Mouse (Mus musculus): ENCODE results near the gene Wbp1. TPM values are rescaled to one million over a fixed set of nuclear protein-coding genes. Genes with fewer than 3 reads are reported as not detected.
"Not testable (repeated sequence)": the region's sequence is repeated elsewhere in the genome, so short reads cannot be mapped to it uniquely, and the experiment has no call there.

The Wbp1 gene
- polyA plus RNA-seq (2015; fragmentation: Nextera tagmentation; extraction: Ambion mirVana): 229 and 231 TPM in 2 replicates

- H3K9me3 ChIP-seq: no peaks in the 10 kb centered on the region
- H3K4me1 ChIP-seq: peaks cover 63% of the 10 kb centered on the region
- H3K4me3 ChIP-seq: peak within 1 kb of the TSS; percentile 86
- peak; percentile 94 for ATAC-seq (replicated peaks)
- peak within 1 kb of the TSS; percentile 95 for H3K4me2 ChIP-seq (replicated peaks)
- under 1% methylated on average over 38 of the region's 38 CpGs for WGBS
- peaks cover 25% of the 10 kb centered on the region; the same call in 1 of the 2 replicates for H3K36me3 ChIP-seq
- peak within 1 kb of the TSS; percentile 95 for H3K27ac ChIP-seq (replicated peaks)
- H3K27me3 ChIP-seq: no peaks in the 10 kb centered on the region
- peak within 1 kb of the TSS; percentile 95 for H3K9ac ChIP-seq (replicated peaks)
Observed at GRCm38 (mm10) chr6:83120930-83121862, at the start of gene Wbp1. Gene Wbp1 (minus strand): TSS chr6:83121559.

- H3K27me3 ChIP-seq: no peaks in the 10 kb centered on the region
- H3K4me2 ChIP-seq (replicated peaks): peak overlapping the region; percentile 30
- peak overlapping the region; percentile 33; the same call in 1 of the 2 replicates for H3K4me3 ChIP-seq
- WGBS: 87% methylated on average over 5 of the region's 5 CpGs
- H3K36me3 ChIP-seq: no peaks in the 10 kb centered on the region
- ATAC-seq (replicated peaks): no peak
- peaks cover 43% of the 10 kb centered on the region for H3K4me1 ChIP-seq
- H3K27ac ChIP-seq (replicated peaks): no peak overlapping the region
- H3K9me3 ChIP-seq: no peaks in the 10 kb centered on the region
- H3K9ac ChIP-seq (replicated peaks): no peak overlapping the region; the same call in 1 of the 2 replicates
Observed at GRCm38 (mm10) chr6:83171063-83171462, 49.7 kb upstream of the Wbp1 start.

- 87% methylated on average over 5 of the region's 5 CpGs for WGBS
- Histone ChIP-seq H3K27ac (replicated peaks) (no peak overlapping the region), H3K9me3 (no peaks in the 10 kb centered on the region), H3K4me3 (no peak overlapping the region), H3K4me2 (replicated peaks) (no peak overlapping the region), H3K4me1 (peaks cover 48% of the 10 kb centered on the region), H3K36me3 (no peaks in the 10 kb centered on the region), H3K9ac (replicated peaks) (no peak overlapping the region), H3K27me3 (no peaks in the 10 kb centered on the region)
- ATAC-seq (replicated peaks): no peak
Observed at GRCm38 (mm10) chr6:83169872-83170271, 48.5 kb upstream of the Wbp1 start.

- Histone ChIP-seq H3K27me3 (peaks cover 22% of the 10 kb centered on the region), H3K4me1 (peaks cover 46% of the 10 kb centered on the region), H3K4me2 (replicated peaks) (peak overlapping the region; percentile 56), H3K36me3 (no peaks in the 10 kb centered on the region), H3K4me3 (peak overlapping the region; percentile 94), H3K9me3 (no peaks in the 10 kb centered on the region), H3K9ac (replicated peaks) (peak overlapping the region; percentile 92), H3K27ac (replicated peaks) (peak overlapping the region; percentile 92)
- WGBS: under 1% methylated on average over 12 of the region's 12 CpGs
- peak; percentile 30 for ATAC-seq (replicated peaks)
Observed at GRCm38 (mm10) chr6:83166243-83166630, 44.9 kb upstream of the Wbp1 start.

- Histone ChIP-seq H3K9me3 (no peaks in the 10 kb centered on the region), H3K27me3 (peaks cover 27% of the 10 kb centered on the region), H3K27ac (replicated peaks) (peak within 1 kb of the TSS; percentile 92), H3K4me2 (replicated peaks) (peak within 1 kb of the TSS; percentile 56), H3K4me3 (peak within 1 kb of the TSS; percentile 94), H3K4me1 (peaks cover 41% of the 10 kb centered on the region), H3K9ac (replicated peaks) (peak within 1 kb of the TSS; percentile 92), H3K36me3 (no peaks in the 10 kb centered on the region)
- under 1% methylated on average over 58 of the region's 58 CpGs for WGBS
- ATAC-seq (replicated peaks): peak; percentile 87
Observed at GRCm38 (mm10) chr6:83165607-83166242, 44.4 kb upstream of the Wbp1 start, which contains the start of gene Dctn1. Gene Dctn1 (plus strand): TSS chr6:83165920.

- H3K4me1 ChIP-seq: peaks cover 39% of the 10 kb centered on the region
- peak overlapping the region; percentile 56 for H3K4me2 ChIP-seq (replicated peaks)
- peak overlapping the region; percentile 92 for H3K27ac ChIP-seq (replicated peaks)
- peaks cover 33% of the 10 kb centered on the region for H3K27me3 ChIP-seq
- H3K4me3 ChIP-seq: peak overlapping the region; percentile 94
- H3K9ac ChIP-seq (replicated peaks): peak overlapping the region; percentile 92
- no peaks in the 10 kb centered on the region for H3K36me3 ChIP-seq
- H3K9me3 ChIP-seq: no peaks in the 10 kb centered on the region
- peak; percentile 28 for ATAC-seq (replicated peaks)
- WGBS: 2% methylated on average over 6 of the region's 6 CpGs
Observed at GRCm38 (mm10) chr6:83165026-83165606, 43.8 kb upstream of the Wbp1 start.

GRCm38 (mm10) chr6:83162701-83163100 lies 41.3 kb upstream of the Wbp1 start:
- WGBS: 2% methylated on average over 8 of the region's 8 CpGs
- Histone ChIP-seq H3K36me3 (no peaks in the 10 kb centered on the region), H3K9me3 (no peaks in the 10 kb centered on the region), H3K27ac (replicated peaks) (no peak overlapping the region), H3K27me3 (peaks cover 36% of the 10 kb centered on the region), H3K4me2 (replicated peaks) (peak overlapping the region; percentile 40), H3K4me3 (peak overlapping the region; percentile 21), H3K9ac (replicated peaks) (no peak overlapping the region), H3K4me1 (peaks cover 36% of the 10 kb centered on the region)
- no peak for ATAC-seq (replicated peaks)

GRCm38 (mm10) chr6:83161921-83162641 lies 40.7 kb upstream of the Wbp1 start:
- H3K9ac ChIP-seq (replicated peaks): peak overlapping the region; percentile 30; the same call in 1 of the 2 replicates
- no peak overlapping the region for H3K27ac ChIP-seq (replicated peaks)
- under 1% methylated on average over 49 of the region's 49 CpGs for WGBS
- ATAC-seq (replicated peaks): no peak
- H3K4me1 ChIP-seq: peaks cover 29% of the 10 kb centered on the region
- H3K9me3 ChIP-seq: no peaks in the 10 kb centered on the region
- H3K27me3 ChIP-seq: peaks cover 36% of the 10 kb centered on the region
- no peaks in the 10 kb centered on the region for H3K36me3 ChIP-seq
- H3K4me2 ChIP-seq (replicated peaks): peak overlapping the region; percentile 40
- H3K4me3 ChIP-seq: peak overlapping the region; percentile 21

- no peak for ATAC-seq (replicated peaks)
- Histone ChIP-seq H3K27me3 (peaks cover 36% of the 10 kb centered on the region), H3K4me1 (peaks cover 26% of the 10 kb centered on the region), H3K4me2 (replicated peaks) (peak overlapping the region; percentile 40), H3K36me3 (no peaks in the 10 kb centered on the region), H3K4me3 (peak overlapping the region; percentile 21), H3K27ac (replicated peaks) (no peak overlapping the region), H3K9ac (replicated peaks) (0 out of 2 replicates have a peak overlapping the region, but pooled peaks have one; percentile 30), H3K9me3 (no peaks in the 10 kb centered on the region)
- WGBS: 10% methylated on average over 19 of the region's 19 CpGs
Observed at GRCm38 (mm10) chr6:83161442-83161841, 40.1 kb upstream of the Wbp1 start.

- H3K4me3 ChIP-seq; H3K27ac ChIP-seq (replicated peaks); ATAC-seq (replicated peaks); H3K36me3 ChIP-seq; H3K9ac ChIP-seq (replicated peaks); H3K9me3 ChIP-seq; H3K4me2 ChIP-seq (replicated peaks): not testable (repeated sequence)
- Histone ChIP-seq H3K4me1 (peaks cover 31% of the 10 kb centered on the region), H3K27me3 (peaks cover 36% of the 10 kb centered on the region)
- WGBS: 31% methylated on average over 3 of the region's 3 CpGs
Observed at GRCm38 (mm10) chr6:83159456-83159855, 38.1 kb upstream of the Wbp1 start.

GRCm38 (mm10) chr6:83156259-83156684 lies 34.9 kb upstream of the Wbp1 start, which contains the start of the genes Wdr54 and 1700003E16Rik:
Gene Wdr54 (minus strand): TSS chr6:83156397.
Gene 1700003E16Rik (plus strand): TSS chr6:83156404.
- peak within 1 kb of the TSS; percentile 72 for H3K4me2 ChIP-seq (replicated peaks)
- WGBS: under 1% methylated on average over 32 of the region's 32 CpGs
- peak; percentile 92 for ATAC-seq (replicated peaks)

More at GRCm38 (mm10) chr6:83156259-83156684, 34.9 kb upstream of the Wbp1 start, which contains the start of the genes Wdr54 and 1700003E16Rik:
- Histone ChIP-seq H3K4me1 (peaks cover 20% of the 10 kb centered on the region), H3K4me3 (peak within 1 kb of the TSS; percentile 50), H3K9ac (replicated peaks) (peak within 1 kb of the TSS; percentile 55), H3K36me3 (peaks cover 5% of the 10 kb centered on the region; the same call in 1 of the 2 replicates), H3K27ac (replicated peaks) (peak within 1 kb of the TSS; percentile 49), H3K9me3 (no peaks in the 10 kb centered on the region), H3K27me3 (peaks cover 15% of the 10 kb centered on the region)
